Mouse (Mus musculus): ENCODE results near the gene Sort1.
"Not testable (repeated sequence)": the region's sequence is repeated elsewhere in the genome, so short reads cannot be mapped to it uniquely, and the experiment has no call there.

Sort1 gene

GRCm38 (mm10) chr3:108283781-108284601 is at the start of gene Sort1:
Sort1 (plus strand) TSS chr3:108284082.
- peak; percentile 65 for DNase-seq (ENCODE audit: low spot score)

- not testable (repeated sequence) for DNase-seq (ENCODE audit: low spot score)
Observed at GRCm38 (mm10) chr3:108237474-108238102, 46.3 kb upstream of the Sort1 start.

GRCm38 (mm10) chr3:108241243-108241839 is 42.5 kb upstream of the Sort1 start:
- DNase-seq (ENCODE audit: low spot score) = no peak

- DNase-seq (ENCODE audit: low spot score) = no peak
Observed at GRCm38 (mm10) chr3:108246857-108247256, 37.0 kb upstream of the Sort1 start.

GRCm38 (mm10) chr3:108256719-108257637 is 26.9 kb upstream of the Sort1 start, which contains the start of gene Psma5:
Psma5 (plus strand) TSS chr3:108256926.
- peak; percentile 88 for DNase-seq (ENCODE audit: low spot score)

- DNase-seq (ENCODE audit: low spot score) = no peak
Observed at GRCm38 (mm10) chr3:108257831-108258500, 25.9 kb upstream of the Sort1 start.

- DNase-seq (ENCODE audit: low spot score) = no peak
Observed at GRCm38 (mm10) chr3:108259319-108259718, 24.6 kb upstream of the Sort1 start.

- DNase-seq (ENCODE audit: low spot score) = not testable (repeated sequence)
Observed at GRCm38 (mm10) chr3:108279495-108279894, 4.4 kb upstream of the Sort1 start.

GRCm38 (mm10) chr3:108282401-108283240 is 1.3 kb upstream of the Sort1 start:
- no peak for DNase-seq (ENCODE audit: low spot score)

GRCm38 (mm10) chr3:108283241-108283561 is 681 bp upstream of the Sort1 start:
- no peak for DNase-seq (ENCODE audit: low spot score)

- no peak for DNase-seq (ENCODE audit: low spot score)
Observed at GRCm38 (mm10) chr3:108285078-108285711, 1.3 kb downstream of the Sort1 start.

- no peak for DNase-seq (ENCODE audit: low spot score)
Observed at GRCm38 (mm10) chr3:108286671-108287439, 3.0 kb downstream of the Sort1 start.

- DNase-seq (ENCODE audit: low spot score) = no peak
Observed at GRCm38 (mm10) chr3:108287811-108288805, 4.2 kb downstream of the Sort1 start.

GRCm38 (mm10) chr3:108289311-108290130 is 5.6 kb downstream of the Sort1 start:
- DNase-seq (ENCODE audit: low spot score) = no peak

GRCm38 (mm10) chr3:108291036-108291799 is 7.3 kb downstream of the Sort1 start:
- DNase-seq (ENCODE audit: low spot score) = no peak

GRCm38 (mm10) chr3:108294398-108294797 is 10.5 kb downstream of the Sort1 start:
- no peak for DNase-seq (ENCODE audit: low spot score)

Data from ovary, postnatal 14 days (tissue).